Mouse (Mus musculus) bone marrow, adult 2 months (tissue): Measurements from ENCODE around the gene Rabggta.

ENCODE experiments used
- CTCF ChIP-seq: fragments of 200-500 bp; IDR thresholded peaks from 2 replicates; pipeline ENCODE4 v1.5.1; 2011; ENCODE audit warnings: low read length, control low read depth; ENCODE audit not compliant: control insufficient read depth, insufficient read depth
- POLR2A ChIP-seq: fragments of 200-500 bp; IDR thresholded peaks from 2 replicates; pipeline ENCODE4 v1.6.1; 2011; ENCODE audit warnings: low read depth, mild to moderate bottlenecking, control low read depth, low read length, borderline replicate concordance; ENCODE audit not compliant: control insufficient read depth

GRCm38 (mm10) chr14:55722438-55722945, 429 bp upstream of the Rabggta start:
- TF ChIP-seq POLR2A (no peak), CTCF (no peak)
